Mouse (Mus musculus): ENCODE data around the gene Apip.

GRCm38 (mm10) chr2:103070586-103070985 lies 2.9 kb upstream of the Apip start:
- TF ChIP-seq CTCF (conservative IDR thresholded peaks at IDR 0.05; ENCODE audit: insufficient read depth, insufficient read length, low read depth, low read length), result no peak
- no peak for TF ChIP-seq POLR2A (IDR thresholded peaks at IDR 0.05; ENCODE audit: low read depth, low read length)

Measured in kidney, adult 2 months (tissue).